Mouse (Mus musculus): Measurements from ENCODE around the gene Olfr998.

DNA sequence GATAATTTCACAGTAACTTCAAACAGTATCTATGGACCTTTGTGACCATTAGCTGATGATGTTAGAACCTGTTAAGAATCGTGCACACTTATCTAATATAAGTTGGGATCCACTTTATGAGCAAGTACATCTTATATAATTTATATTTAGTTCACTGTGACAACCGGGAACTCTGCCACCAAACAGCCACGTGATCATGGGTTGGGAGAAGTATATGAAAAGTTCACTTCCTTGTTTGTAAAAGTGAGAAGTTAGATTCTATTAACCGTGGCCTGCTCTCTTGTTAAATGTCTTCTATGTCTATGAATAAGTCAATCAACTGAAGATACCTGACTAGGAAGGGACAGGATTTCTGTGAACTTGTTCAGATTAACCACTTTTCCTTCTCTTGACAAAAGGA is 28.5 kb upstream of the Olfr998 start:
- TF ChIP-seq CTCF (IDR thresholded peaks at IDR 0.05; ENCODE audit: control insufficient read depth, insufficient read depth, insufficient read length) = no peak
- TF ChIP-seq MYOD1 (IDR thresholded peaks at IDR 0.05; ENCODE audit: control insufficient read depth, insufficient read length, low read depth) = no peak
- no peak for TF ChIP-seq MAX (IDR thresholded peaks at IDR 0.05)
- no peak for TF ChIP-seq MYOG (IDR thresholded peaks at IDR 0.05; ENCODE audit: control insufficient read depth, extremely low read depth, insufficient read length)

Measured in C2C12 (cell line).